ENCODE assay signal across 14 mouse cellular contexts in genomic region chr5:30923119-30923518, GRCm38 (mm10). TPM values are rescaled to one million over a fixed set of nuclear protein-coding genes. Genes with fewer than 3 reads are reported as not detected.
DNase-seq lines count a peak whose midpoint lies in the region; ATAC-seq and TF ChIP-seq lines count a peak whose summit lies in the region.
"Had no signal": no experiment of that assay in that cellular context is flagged by ENCODE, and none has a peak within 500 bp of the region (broad histone marks: within the 10 kb centered on the region; RNA-seq: fewer than 3 reads in every experiment).

No protein-coding gene starts in this region.

- no peak for TF ChIP-seq CTCF in liver, postnatal 0 days (IDR thresholded peaks at IDR 0.05; ENCODE audit: low read depth)

- no peak overlapping the region for H3K27ac ChIP-seq in heart, embryonic 13.5 days (replicated peaks)
- 0 out of 2 replicates have a peak overlapping the region, but pooled peaks have one; percentile 15 for H3K27ac ChIP-seq in limb, embryonic 13.5 days
- no peak overlapping the region for H3K27ac ChIP-seq in limb, embryonic 10.5 days
- no peak overlapping the region for H3K27ac ChIP-seq in intestine, embryonic 16.5 days (ENCODE audit: low read length)
- no peak overlapping the region for H3K27ac ChIP-seq in liver, postnatal 0 days (ENCODE audit: low read depth)
- H3K27ac ChIP-seq: embryonic facial prominence, embryonic 13.5 days had no signal

- H3K4me1 ChIP-seq in heart, embryonic 13.5 days = peaks cover 36% of the 10 kb centered on the region
- peaks cover 49% of the 10 kb centered on the region for H3K4me1 ChIP-seq in limb, embryonic 13.5 days
- H3K4me1 ChIP-seq in limb, embryonic 10.5 days = peaks cover 44% of the 10 kb centered on the region
- H3K4me1 ChIP-seq in intestine, embryonic 16.5 days (ENCODE audit: control insufficient read depth, insufficient read depth, low read length) = peaks cover 25% of the 10 kb centered on the region
- H3K4me1 ChIP-seq in liver, postnatal 0 days (ENCODE audit: insufficient read depth) = peaks cover 34% of the 10 kb centered on the region

- intact Hi-C loops in heart, postnatal 14 days (cut with DNase I) = loop anchor here (5.0 kb wide), 1 partner anchor 34 kb away; no protein-coding TSS in a partner anchor

- no peak for TF ChIP-seq EP300 in liver, postnatal 0 days (IDR thresholded peaks at IDR 0.05; ENCODE audit: low read depth)

- H3K9me3 ChIP-seq in heart, embryonic 13.5 days = no peaks in the 10 kb centered on the region
- no peaks in the 10 kb centered on the region for H3K9me3 ChIP-seq in limb, embryonic 13.5 days
- no peaks in the 10 kb centered on the region for H3K9me3 ChIP-seq in limb, embryonic 10.5 days (replicated peaks)
- H3K9me3 ChIP-seq in intestine, embryonic 16.5 days (ENCODE audit: control insufficient read depth, low read length) = no peaks in the 10 kb centered on the region
- H3K9me3 ChIP-seq in liver, postnatal 0 days (ENCODE audit: low read length) = no peaks in the 10 kb centered on the region
- H3K9me3 ChIP-seq: embryonic facial prominence, embryonic 13.5 days had no signal

- peaks cover 2% of the 10 kb centered on the region; the same call in 1 of the 2 replicates for H3K27me3 ChIP-seq in heart, embryonic 13.5 days (replicated peaks)
- H3K27me3 ChIP-seq in limb, embryonic 13.5 days = no peaks in the 10 kb centered on the region
- no peaks in the 10 kb centered on the region for H3K27me3 ChIP-seq in limb, embryonic 10.5 days (ENCODE audit: low read depth, poor library complexity, severe bottlenecking)
- no peaks in the 10 kb centered on the region for H3K27me3 ChIP-seq in intestine, embryonic 16.5 days (replicated peaks; ENCODE audit: control insufficient read depth, insufficient read depth, low read length)
- no peaks in the 10 kb centered on the region for H3K27me3 ChIP-seq in liver, postnatal 0 days (ENCODE audit: insufficient read depth, low read length)
- H3K27me3 ChIP-seq: embryonic facial prominence, embryonic 13.5 days had no signal

- peak overlapping the region; percentile 79 for H3K4me2 ChIP-seq in heart, embryonic 13.5 days
- H3K4me2 ChIP-seq in limb, embryonic 13.5 days (replicated peaks) = peak overlapping the region; percentile 72
- H3K4me2 ChIP-seq in intestine, embryonic 16.5 days (ENCODE audit: low read depth, low read length) = 0 out of 2 replicates have a peak overlapping the region, but pooled peaks have one; percentile 89
- H3K4me2 ChIP-seq in liver, postnatal 0 days (ENCODE audit: low read depth, low read length) = peak overlapping the region; percentile 92

- ATAC-seq in heart, embryonic 13.5 days (ENCODE audit: extremely low read depth, insufficient number of reproducible peaks, low FRiP score, low TSS enrichment) = no peak
- no peak for ATAC-seq in limb, embryonic 13.5 days (ENCODE audit: low FRiP score, low read depth)
- ATAC-seq in intestine, embryonic 16.5 days = no peak
- ATAC-seq in liver, postnatal 0 days = no peak
- ATAC-seq: hindbrain, embryonic 16.5 days had no signal

- peak overlapping the region; percentile 81; the same call in 1 of the 2 replicates for H3K9ac ChIP-seq in heart, embryonic 13.5 days
- H3K9ac ChIP-seq in limb, embryonic 13.5 days = no peak overlapping the region
- no peak overlapping the region for H3K9ac ChIP-seq in intestine, embryonic 16.5 days (ENCODE audit: low read depth, low read length)
- peak overlapping the region; percentile 74 for H3K9ac ChIP-seq in liver, postnatal 0 days (replicated peaks)

- no peak for DNase-seq in heart, postnatal 14 days
- no peak for DNase-seq in limb, embryonic 10.5 days (ENCODE audit: low spot score)
- DNase-seq in liver, postnatal 0 days = no peak
- DNase-seq in layer of hippocampus, postnatal 36 days = no peak
- DNase-seq: adrenal gland, postnatal 36 days; cerebellum, adult 8-10 months; right cerebral cortex, adult 18-20 months; thymus, adult 2 months had no signal

- WGBS in heart, embryonic 13.5 days = 74% methylated on average over 6 of the region's 6 CpGs
- WGBS in limb, embryonic 13.5 days = 81% methylated on average over 6 of the region's 6 CpGs
- WGBS in limb, embryonic 10.5 days = 88% methylated on average over 6 of the region's 6 CpGs
- 79% methylated on average over 6 of the region's 6 CpGs for WGBS in intestine, embryonic 16.5 days
- WGBS in liver, postnatal 0 days (ENCODE audit: insufficient replicate concordance) = 63% methylated on average over 6 of the region's 6 CpGs

- peak overlapping the region; percentile 64; the same call in 1 of the 2 replicates for H3K4me3 ChIP-seq in heart, embryonic 13.5 days
- no peak overlapping the region for H3K4me3 ChIP-seq in limb, embryonic 13.5 days
- H3K4me3 ChIP-seq in limb, embryonic 10.5 days = no peak overlapping the region
- H3K4me3 ChIP-seq in intestine, embryonic 16.5 days (ENCODE audit: low read length) = no peak overlapping the region
- H3K4me3 ChIP-seq in liver, postnatal 0 days (ENCODE audit: low read depth, low read length) = peak overlapping the region; percentile 69
- H3K4me3 ChIP-seq: embryonic facial prominence, embryonic 13.5 days had no signal

- peaks cover 30% of the 10 kb centered on the region for H3K36me3 ChIP-seq in heart, embryonic 13.5 days
- H3K36me3 ChIP-seq in limb, embryonic 13.5 days = peaks cover 36% of the 10 kb centered on the region
- peaks cover 31% of the 10 kb centered on the region for H3K36me3 ChIP-seq in limb, embryonic 10.5 days
- no peaks in the 10 kb centered on the region; the same call in 1 of the 2 replicates for H3K36me3 ChIP-seq in intestine, embryonic 16.5 days (ENCODE audit: control insufficient read depth, insufficient read depth, low read length)
- peaks cover 8% of the 10 kb centered on the region for H3K36me3 ChIP-seq in liver, postnatal 0 days (replicated peaks; ENCODE audit: insufficient read depth, low read length)

RNA-seq across cellular contexts. Expression of gene Khk, which starts 1.9 kb away (rescaled TPM):
- 10.2 and 11.7 TPM in 2 replicates for polyA plus RNA-seq in heart, embryonic 13.5 days (2015; fragmentation: Nextera tagmentation; extraction: Ambion mirVana)
- total RNA-seq in heart, postnatal 14 days (2021) = 10 to 100 TPM; 15.4 TPM
- polyA plus RNA-seq in limb, embryonic 13.5 days (2015; fragmentation: Nextera tagmentation; extraction: Ambion mirVana) = 20.0 and 22.6 TPM in 2 replicates
- 7.1 and 7.8 TPM in 2 replicates for polyA plus RNA-seq in limb, embryonic 10.5 days (2016; fragmentation: Nextera tagmentation; extraction: Ambion mirVana)
- polyA plus RNA-seq in intestine, embryonic 16.5 days (2015; fragmentation: Nextera tagmentation; extraction: Ambion mirVana) = 26.9 and 32.5 TPM in 2 replicates
- polyA plus RNA-seq in liver, postnatal 0 days (2015; fragmentation: Nextera tagmentation; extraction: Ambion mirVana) = 56.9 and 57.7 TPM in 2 replicates
- 10 to 100 TPM; 10.1 to 13.6 TPM for total RNA-seq in layer of hippocampus, postnatal 36 days (2021)

RNA-seq across cellular contexts. Expression of gene Emilin1, which starts 9.9 kb away (rescaled TPM):
- 166 and 168 TPM in 2 replicates for polyA plus RNA-seq in heart, embryonic 13.5 days (2015; fragmentation: Nextera tagmentation; extraction: Ambion mirVana)
- 10 to 100 TPM; 38.9 to 46.9 TPM for total RNA-seq in heart, postnatal 14 days (2021)
- polyA plus RNA-seq in limb, embryonic 13.5 days (2015; fragmentation: Nextera tagmentation; extraction: Ambion mirVana) = 279 and 281 TPM in 2 replicates
- 202 and 241 TPM in 2 replicates for polyA plus RNA-seq in limb, embryonic 10.5 days (2016; fragmentation: Nextera tagmentation; extraction: Ambion mirVana)
- 173 and 177 TPM in 2 replicates for polyA plus RNA-seq in intestine, embryonic 16.5 days (2015; fragmentation: Nextera tagmentation; extraction: Ambion mirVana)
- polyA plus RNA-seq in liver, postnatal 0 days (2015; fragmentation: Nextera tagmentation; extraction: Ambion mirVana) = 25.3 and 30.9 TPM in 2 replicates
- total RNA-seq in layer of hippocampus, postnatal 36 days (2021) = 1 to 10 TPM; 2.0 to 2.3 TPM

RNA-seq across cellular contexts. Expression of gene Ost4, which starts 15.5 kb away (rescaled TPM):
- 421 and 441 TPM in 2 replicates for polyA plus RNA-seq in heart, embryonic 13.5 days (2015; fragmentation: Nextera tagmentation; extraction: Ambion mirVana)
- 100 to 1,000 TPM; 145 to 146 TPM for total RNA-seq in heart, postnatal 14 days (2021)
- 408 and 424 TPM in 2 replicates for polyA plus RNA-seq in limb, embryonic 13.5 days (2015; fragmentation: Nextera tagmentation; extraction: Ambion mirVana)
- polyA plus RNA-seq in limb, embryonic 10.5 days (2016; fragmentation: Nextera tagmentation; extraction: Ambion mirVana) = 403 and 414 TPM in 2 replicates
- 459 and 477 TPM in 2 replicates for polyA plus RNA-seq in intestine, embryonic 16.5 days (2015; fragmentation: Nextera tagmentation; extraction: Ambion mirVana)
- polyA plus RNA-seq in liver, postnatal 0 days (2015; fragmentation: Nextera tagmentation; extraction: Ambion mirVana) = 263 and 277 TPM in 2 replicates
- total RNA-seq in layer of hippocampus, postnatal 36 days (2021) = 10 to 100 TPM; 97.4 to 99.4 TPM

RNA-seq across cellular contexts. Expression of gene Cgref1, which starts 22.3 kb away (rescaled TPM):
- polyA plus RNA-seq in heart, embryonic 13.5 days (2015; fragmentation: Nextera tagmentation; extraction: Ambion mirVana) = 3.9 and 4.7 TPM in 2 replicates
- total RNA-seq in heart, postnatal 14 days (2021) = under 1 TPM; 0.39 to 0.45 TPM
- polyA plus RNA-seq in limb, embryonic 13.5 days (2015; fragmentation: Nextera tagmentation; extraction: Ambion mirVana) = 7.6 and 8.7 TPM in 2 replicates
- polyA plus RNA-seq in limb, embryonic 10.5 days (2016; fragmentation: Nextera tagmentation; extraction: Ambion mirVana) = 1.0 and 2.5 TPM in 2 replicates
- 67.0 and 88.7 TPM in 2 replicates for polyA plus RNA-seq in intestine, embryonic 16.5 days (2015; fragmentation: Nextera tagmentation; extraction: Ambion mirVana)
- 18.7 and 22.8 TPM in 2 replicates for polyA plus RNA-seq in liver, postnatal 0 days (2015; fragmentation: Nextera tagmentation; extraction: Ambion mirVana)
- total RNA-seq in layer of hippocampus, postnatal 36 days (2021) = 10 to 100 TPM; 16.5 to 16.7 TPM
- total RNA-seq: megakaryocyte-erythroid progenitor cell, adult 5-6 weeks had no signal

RNA-seq across cellular contexts. Expression of gene Agbl5, which starts 34.6 kb away (rescaled TPM):
- 9.9 and 11.5 TPM in 2 replicates for polyA plus RNA-seq in heart, embryonic 13.5 days (2015; fragmentation: Nextera tagmentation; extraction: Ambion mirVana)
- 1 to 10 TPM; 5.9 to 8.3 TPM for total RNA-seq in heart, postnatal 14 days (2021)
- 32.5 and 34.0 TPM in 2 replicates for polyA plus RNA-seq in limb, embryonic 13.5 days (2015; fragmentation: Nextera tagmentation; extraction: Ambion mirVana)
- 20.4 and 29.9 TPM in 2 replicates for polyA plus RNA-seq in limb, embryonic 10.5 days (2016; fragmentation: Nextera tagmentation; extraction: Ambion mirVana)
- 13.9 and 16.3 TPM in 2 replicates for polyA plus RNA-seq in intestine, embryonic 16.5 days (2015; fragmentation: Nextera tagmentation; extraction: Ambion mirVana)
- 3.1 and 3.2 TPM in 2 replicates for polyA plus RNA-seq in liver, postnatal 0 days (2015; fragmentation: Nextera tagmentation; extraction: Ambion mirVana)
- total RNA-seq in layer of hippocampus, postnatal 36 days (2021) = 10 to 100 TPM; 12.8 to 17.3 TPM

Comparison
In these comparisons a context has a peak if more than half of its experiments do, and no peak if none do; other contexts are left out.
1. H3K4me3 ChIP-seq: peak in heart, embryonic 13.5 days (single experiment) and liver, postnatal 0 days (single experiment); none in limb, embryonic 13.5 days (single experiment), limb, embryonic 10.5 days (single experiment) and intestine, embryonic 16.5 days (single experiment).
2. H3K9ac ChIP-seq: peak in heart, embryonic 13.5 days (single experiment) and liver, postnatal 0 days (single experiment); none in limb, embryonic 13.5 days (single experiment) and intestine, embryonic 16.5 days (single experiment).
3. Peak in every context shown above with its lines, with median percentiles within 50 percentile points of each other: H3K4me2 ChIP-seq.